Mouse (Mus musculus): ENCODE measurements at regions not wholly inside any gene's neighbourhood (a gene's known extent, or its start where the extent isn't known, plus 50 kb on each side); places are given as distances from the start of the nearest gene placed in this dataset.

- TF ChIP-seq POLR2A (IDR thresholded peaks at IDR 0.05; ENCODE audit: extremely low read depth, insufficient read depth, low read length) (no peak), CTCF (IDR thresholded peaks at IDR 0.05; ENCODE audit: low read depth, low read length) (no peak)
These were observed 326.1 kb downstream of the Sox9 start for GRCm38 (mm10) chr11:113107966-113108699.
